Mouse (Mus musculus) kidney, adult 2 months (tissue): ENCODE results near the gene Trim71.

ENCODE experiments used
- CTCF ChIP-seq: fragments of 200-500 bp; conservative IDR thresholded peaks from 2 replicates; pipeline ENCODE4 v1.5.1; 2011; ENCODE audit warnings: low read depth, mild to moderate bottlenecking, control low read depth, low read length, moderate library complexity, mixed read lengths; ENCODE audit not compliant: insufficient read depth, insufficient read length
- POLR2A ChIP-seq: fragments of 200-500 bp; IDR thresholded peaks from one replicate; pipeline ENCODE4 v1.6.1; 2011; ENCODE audit warnings: low read depth, low read length, control low read depth

DNA sequence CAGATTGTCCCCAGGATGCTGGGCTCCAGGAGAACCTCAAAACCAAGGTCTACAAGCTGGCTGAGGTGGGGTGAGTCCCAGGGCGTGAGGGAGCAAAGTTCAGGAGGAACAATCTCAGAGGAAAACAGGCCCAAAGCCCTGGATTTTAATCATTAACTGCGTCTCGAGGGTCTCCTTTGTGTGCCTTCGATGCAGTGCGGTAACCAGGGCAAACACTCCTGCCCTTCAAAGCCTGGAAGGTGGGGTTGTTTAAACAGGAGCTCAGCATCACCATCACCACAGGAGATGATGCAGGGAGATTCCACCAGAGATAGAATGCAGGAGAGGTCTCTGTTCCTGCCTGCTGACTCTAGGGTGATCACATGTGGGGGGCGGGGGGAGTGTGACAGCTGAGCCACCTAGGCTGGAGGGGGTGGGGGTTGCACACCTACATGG, 16.5 kb downstream of the Trim71 start:
- no peak for TF ChIP-seq CTCF
- TF ChIP-seq POLR2A = no peak
